Mouse (Mus musculus): ENCODE data around the gene Flt3l. TPM values are rescaled to one million over a fixed set of nuclear protein-coding genes. Genes with fewer than 3 reads are reported as not detected.
"Not testable (repeated sequence)": the region's sequence is repeated elsewhere in the genome, so short reads cannot be mapped to it uniquely, and the experiment has no call there.

Flt3l gene
- 1 to 10 TPM; 2.4 to 5.1 TPM for total RNA-seq (2021)
- long read RNA-seq, experiment 1 = 0 reads
- long read RNA-seq, experiment 2, partial matches to known transcripts = 0 of 2 reads
- long read RNA-seq, experiment 2, other reads (novel, unspliced or antisense) = 1 of 2 reads

DNA sequence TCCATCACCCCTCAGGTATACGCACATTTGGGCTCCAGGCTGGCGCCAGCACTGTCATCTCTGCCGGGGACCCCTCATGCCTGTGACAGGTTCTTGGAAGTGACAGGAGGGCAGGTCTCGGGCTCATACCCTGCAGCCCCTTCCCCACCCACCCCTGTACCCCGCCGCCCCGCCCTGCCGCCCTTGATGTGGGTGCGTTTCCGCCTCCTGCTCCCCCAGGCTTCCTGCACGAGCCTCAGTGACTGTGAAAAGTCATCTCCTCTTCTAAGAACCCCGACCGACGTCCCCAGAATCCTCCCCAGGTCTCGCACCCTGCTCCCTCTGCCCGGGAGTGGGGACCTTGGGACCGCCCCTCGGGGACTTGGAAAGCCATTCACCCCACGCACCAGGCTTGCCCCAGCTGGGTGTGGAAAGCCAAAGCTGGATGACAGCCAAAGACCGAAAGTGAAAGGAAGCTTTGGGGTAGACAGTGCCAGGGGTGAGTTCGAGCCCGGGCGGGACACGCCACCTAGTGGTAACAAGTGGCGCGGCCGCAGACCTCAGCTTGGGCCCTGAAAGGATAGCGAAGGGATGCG, at the start of gene Flt3l, which contains the start of gene Gm45713:
Flt3l (minus strand) TSS at position 440 of the 575 bp plus-strand sequence.
Gm45713 (minus strand) TSS at position 239 of the 575 bp plus-strand sequence.
- peak; percentile 88 to 92 for DNase-seq (ENCODE audit: low spot score in 2 of 2)

DNA sequence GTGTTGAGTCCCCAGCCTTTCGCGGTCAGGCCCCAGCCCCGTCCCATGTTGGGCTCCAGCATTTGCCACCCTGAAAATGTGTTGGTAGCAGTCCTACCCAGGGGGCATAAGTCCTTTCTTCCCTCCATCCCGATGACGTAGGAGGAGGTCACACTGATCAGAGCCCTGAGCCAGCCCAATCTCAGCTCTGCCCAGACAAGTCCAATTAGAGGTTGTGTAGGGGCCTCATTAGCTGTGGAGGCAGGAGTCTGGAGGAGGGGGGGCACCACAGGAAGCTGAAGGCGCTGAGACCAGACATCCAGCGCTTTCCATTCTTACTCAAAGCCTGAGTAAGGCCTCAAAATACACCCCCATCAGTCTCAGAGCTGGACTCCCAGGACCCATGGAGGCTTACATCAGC, 49.7 kb upstream of the Flt3l start:
- no peak for DNase-seq (ENCODE audit: low spot score in 2 of 2)

DNA sequence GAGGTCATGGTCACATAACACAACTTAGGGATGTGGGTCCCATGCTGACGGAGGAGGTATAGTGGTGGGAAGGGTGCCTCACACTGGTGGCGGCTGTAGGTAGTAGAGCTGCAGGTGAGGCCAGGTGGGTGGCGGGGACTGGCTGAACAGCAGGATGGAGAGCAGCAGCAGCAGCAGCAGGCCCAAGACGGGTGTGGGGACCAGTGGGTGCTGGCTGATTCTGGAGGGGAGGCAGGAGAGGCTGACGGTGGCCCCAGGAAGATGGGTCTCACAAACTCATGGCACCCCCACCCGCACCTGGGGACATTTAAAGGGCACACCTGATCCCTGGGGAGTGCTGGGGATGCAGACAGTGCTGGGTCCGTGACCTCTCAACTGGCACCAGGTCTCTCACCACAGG, 47.4 kb upstream of the Flt3l start:
- DNase-seq (ENCODE audit: low spot score in 2 of 2) = no peak

DNA sequence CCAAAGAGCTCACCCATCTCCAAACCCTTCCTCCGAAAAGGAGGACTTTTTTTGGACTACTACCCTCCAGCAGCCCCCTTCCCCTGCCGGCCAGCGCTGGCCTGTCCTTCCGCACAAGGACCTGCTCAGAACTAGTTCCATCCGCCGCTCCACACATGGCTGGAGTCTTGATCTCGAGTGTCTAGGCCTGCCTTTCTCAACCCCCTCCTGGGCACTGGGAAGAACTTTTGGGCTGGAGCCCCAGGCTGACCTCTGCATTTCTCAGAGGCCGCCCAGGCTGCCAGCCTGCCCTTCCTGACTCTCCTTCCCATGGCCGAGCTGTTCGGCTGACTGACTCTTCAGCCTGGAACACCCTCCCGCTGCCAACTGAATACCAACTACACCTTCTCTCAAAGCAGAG, 46.4 kb upstream of the Flt3l start:
- no peak for DNase-seq (ENCODE audit: low spot score in 2 of 2)

DNA sequence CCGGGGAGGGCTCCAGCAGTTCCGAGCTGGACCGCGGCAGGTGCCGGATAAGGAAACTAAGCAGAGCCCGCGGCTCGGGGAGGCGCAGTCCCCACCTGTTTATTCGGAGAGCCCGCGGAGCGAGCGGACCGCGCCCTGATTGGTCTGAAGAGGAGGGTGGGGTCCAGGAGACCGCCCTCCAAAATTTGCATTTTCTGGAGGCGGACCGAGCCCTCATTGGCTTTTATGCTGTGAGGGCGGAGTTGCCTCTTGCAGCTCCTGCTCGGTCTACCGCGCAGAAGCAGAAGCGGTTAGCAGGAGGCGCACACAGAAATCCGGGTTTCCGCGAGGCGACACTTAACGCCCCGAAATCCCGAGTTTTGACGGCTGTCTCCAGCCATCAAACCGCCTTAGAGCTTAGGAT, 46.0 kb upstream of the Flt3l start:
- peak; percentile 51 to 79 for DNase-seq (ENCODE audit: low spot score in 2 of 2)

DNA sequence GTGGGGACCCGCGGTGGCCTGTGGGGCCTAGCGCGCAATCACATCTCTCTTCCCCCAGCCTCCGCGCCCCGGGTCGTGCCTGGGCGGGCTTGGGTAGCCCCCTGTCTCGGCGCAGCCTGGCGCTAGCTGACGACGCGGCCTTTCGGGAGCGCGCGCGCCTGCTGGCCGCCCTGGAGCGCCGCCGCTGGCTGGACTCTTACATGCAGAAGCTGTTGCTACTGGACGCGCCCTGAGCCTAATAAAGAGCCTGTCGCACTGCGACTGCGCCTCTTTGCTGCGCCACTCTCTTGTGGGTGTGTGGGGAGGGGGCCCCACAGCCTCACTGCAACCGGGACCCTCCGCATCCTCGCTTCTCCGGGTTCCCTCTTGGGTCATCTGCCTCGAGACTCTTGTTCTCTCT, 45.3 kb upstream of the Flt3l start:
- no peak for DNase-seq (ENCODE audit: low spot score in 2 of 2)

DNA sequence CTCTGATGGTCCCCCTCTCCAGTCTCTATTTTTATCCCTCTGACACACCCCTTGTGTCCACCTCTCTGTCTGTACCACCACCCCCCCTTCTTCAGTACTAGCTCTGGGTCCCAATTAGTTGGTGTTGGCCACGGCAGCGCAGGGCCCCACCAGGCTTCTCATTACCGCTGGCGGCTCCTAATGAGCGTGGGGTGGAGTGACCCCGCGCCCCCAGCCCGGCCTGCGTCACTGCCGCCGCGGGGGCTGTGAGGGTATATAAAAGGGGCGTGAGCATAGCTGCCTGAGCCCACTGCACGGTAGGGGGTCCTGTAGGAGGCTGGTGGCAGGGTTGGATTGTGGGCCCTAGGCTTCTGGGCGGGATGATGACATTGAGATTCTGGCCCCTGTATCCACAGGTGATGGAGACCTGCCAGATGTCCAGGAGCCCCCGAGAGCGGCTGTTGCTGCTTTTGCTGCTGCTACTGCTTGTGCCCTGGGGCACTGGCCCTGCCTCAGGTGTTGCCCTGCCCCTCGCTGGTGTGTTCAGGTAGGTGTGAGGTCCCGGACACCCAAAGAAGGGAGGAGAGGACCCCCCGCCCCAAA, 44.8 kb upstream of the Flt3l start, which contains the start of gene Pth2:
Pth2 (plus strand) TSS at position 100 of the 582 bp plus-strand sequence.
- DNase-seq (ENCODE audit: low spot score in 2 of 2) = no peak

DNA sequence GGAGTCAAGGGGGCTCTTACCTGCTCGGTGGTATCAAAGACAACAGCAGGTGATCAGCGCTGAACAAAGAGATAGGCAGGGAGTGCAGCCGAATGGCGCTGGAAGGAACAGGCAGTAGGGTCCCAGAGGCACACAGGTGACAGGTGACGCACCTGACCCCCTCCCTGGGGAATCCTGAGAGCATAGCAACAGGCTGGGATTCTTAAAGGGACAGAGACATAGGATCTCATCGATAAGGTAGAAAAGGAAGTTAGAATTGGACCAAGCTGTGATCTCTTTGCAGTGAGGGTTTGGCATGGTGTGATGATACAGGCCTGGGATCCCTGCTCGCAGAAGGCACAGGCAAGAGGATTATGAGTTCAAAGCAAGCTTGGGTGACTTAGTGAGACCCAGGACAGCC, 43.2 kb upstream of the Flt3l start, which contains the start of gene Gfy:
Gfy (minus strand) TSS at position 101 of the 400 bp plus-strand sequence.
- DNase-seq (ENCODE audit: low spot score in 2 of 2) = no peak

DNA sequence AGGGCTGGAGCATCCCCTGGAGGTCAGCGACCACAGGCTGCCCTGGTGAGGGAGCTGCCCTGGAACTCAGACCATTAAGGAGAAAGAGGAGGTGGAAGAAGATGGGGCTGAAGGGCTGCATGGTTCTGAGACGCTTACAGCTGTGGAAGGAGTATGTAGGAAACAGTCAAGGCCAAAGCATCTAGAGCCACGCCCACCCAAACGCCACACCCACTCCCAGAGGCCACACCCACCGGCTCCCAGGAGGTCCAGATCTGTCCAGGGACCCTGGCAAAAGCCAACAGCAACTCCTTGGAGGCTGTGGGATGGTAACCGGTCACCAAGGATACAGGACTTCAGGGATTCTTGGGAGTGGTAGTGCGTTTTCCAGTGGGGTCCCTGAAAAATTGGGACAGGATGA, 42.3 kb upstream of the Flt3l start:
- no peak for DNase-seq (ENCODE audit: low spot score in 2 of 2)

DNA sequence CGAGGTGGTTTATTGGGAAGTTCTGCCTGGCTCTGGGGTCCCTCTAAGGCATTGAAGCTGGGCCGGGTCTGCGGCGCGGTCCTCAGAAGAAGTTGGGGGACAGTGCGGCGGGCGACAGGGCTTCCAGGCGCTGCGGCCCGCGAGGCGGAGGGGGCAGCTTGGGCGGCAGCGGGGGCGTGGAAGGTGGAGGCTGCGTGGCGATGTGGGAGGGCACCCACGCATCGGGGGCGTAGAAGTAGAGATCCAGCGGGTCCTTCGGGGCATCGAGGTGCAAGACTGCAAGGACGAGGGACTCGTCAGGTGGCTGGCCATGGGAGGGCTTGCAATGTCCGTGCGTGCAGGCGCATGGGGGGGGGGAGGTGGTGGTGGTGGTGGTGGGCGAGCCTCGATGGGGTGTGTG, 40.1 kb upstream of the Flt3l start:
- no peak for DNase-seq (ENCODE audit: low spot score in 2 of 2)

DNA sequence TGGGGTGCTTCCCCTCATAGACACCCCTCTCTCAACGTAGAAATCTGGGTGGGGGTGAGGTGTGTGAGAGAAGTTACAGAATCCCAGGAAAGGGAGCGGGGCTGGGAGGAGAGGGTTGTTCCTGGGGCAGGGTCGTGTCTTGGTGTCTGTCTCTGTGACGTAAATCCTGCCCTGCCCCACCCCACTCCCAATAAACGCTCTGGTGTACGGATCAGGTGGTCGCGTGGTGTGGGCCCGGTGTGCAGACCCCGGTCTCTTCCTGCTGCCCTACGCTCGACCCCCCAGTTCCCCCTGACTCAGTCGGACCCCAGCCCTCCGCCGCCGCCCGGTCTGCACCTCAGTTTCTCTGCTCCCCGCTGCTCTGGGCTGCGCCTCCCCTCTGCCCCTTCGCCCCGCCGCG, 39.7 kb upstream of the Flt3l start:
- no peak for DNase-seq (ENCODE audit: low spot score in 2 of 2)

DNA sequence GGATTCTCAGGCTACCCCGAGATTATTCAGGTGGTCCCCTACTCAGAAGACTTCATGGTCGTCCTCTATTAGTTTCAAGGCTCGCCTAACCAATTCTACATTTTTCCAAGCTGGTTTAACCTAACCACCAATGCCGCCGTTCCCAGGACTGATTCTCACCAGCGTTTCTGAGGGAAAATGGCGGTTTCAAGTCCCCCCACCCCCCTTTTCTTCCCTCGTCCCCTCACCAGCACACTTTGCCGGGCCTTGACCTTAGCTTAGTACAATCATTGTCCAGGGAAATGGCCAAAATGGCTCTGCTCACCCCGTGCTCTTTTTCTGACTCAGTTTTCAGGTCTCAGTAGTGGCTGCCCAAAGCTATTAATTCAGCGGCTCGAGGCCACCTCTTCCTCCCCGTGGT, 39.2 kb upstream of the Flt3l start:
- no peak for DNase-seq (ENCODE audit: low spot score in 2 of 2)

DNA sequence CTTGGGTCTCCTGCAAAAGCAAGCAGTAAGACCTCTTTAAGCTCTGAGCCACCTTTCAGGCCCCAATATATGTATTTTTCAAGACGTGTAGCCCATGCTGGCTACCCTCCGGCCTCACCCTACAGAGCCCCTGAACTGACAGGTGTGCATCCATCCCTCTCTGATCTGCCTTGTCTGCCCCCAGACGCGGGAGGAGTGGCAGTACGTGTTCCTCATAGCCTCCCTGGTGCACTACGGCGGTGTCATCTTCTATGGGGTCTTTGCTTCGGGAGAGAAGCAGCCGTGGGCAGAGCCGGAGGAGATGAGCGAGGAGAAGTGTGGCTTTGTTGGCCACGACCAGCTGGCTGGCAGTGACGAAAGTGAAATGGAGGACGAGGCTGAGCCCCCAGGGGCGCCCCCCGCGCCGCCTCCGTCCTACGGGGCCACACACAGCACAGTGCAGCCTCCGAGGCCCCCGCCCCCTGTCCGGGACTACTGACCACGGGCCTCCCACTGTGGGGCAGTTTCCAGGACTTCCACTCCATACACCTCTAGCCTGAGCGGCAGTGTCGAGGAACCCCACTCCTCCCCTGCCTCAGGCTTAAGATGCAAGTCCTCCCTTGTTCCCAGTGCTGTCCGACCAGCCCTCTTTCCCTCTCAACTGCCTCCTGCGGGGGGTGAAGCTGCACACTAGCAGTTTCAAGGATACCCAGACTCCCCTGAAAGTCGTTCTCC, 38.5 kb upstream of the Flt3l start:
- DNase-seq (ENCODE audit: low spot score in 2 of 2) = no peak

DNA sequence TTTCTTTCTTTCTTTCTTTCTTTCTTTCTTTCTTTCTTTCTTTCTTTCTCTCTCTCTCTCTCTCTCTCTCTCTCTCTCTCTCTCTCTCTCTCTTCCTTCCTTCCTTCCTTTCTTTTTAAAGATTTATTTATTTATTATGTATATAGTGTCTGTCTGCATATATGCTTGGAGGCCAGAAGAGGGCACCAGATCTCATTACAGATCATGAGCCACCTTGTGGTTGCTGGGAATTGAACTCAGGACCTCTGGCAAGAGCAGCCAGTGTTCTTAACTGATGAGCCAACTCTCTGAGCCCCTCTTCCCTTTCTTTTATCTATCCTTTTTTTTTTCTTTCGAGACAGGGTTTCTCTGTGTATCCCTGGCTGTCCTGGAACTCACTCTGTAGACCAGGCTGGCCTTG, 37.5 kb upstream of the Flt3l start:
- not testable (repeated sequence) for DNase-seq (ENCODE audit: low spot score in 2 of 2)

DNA sequence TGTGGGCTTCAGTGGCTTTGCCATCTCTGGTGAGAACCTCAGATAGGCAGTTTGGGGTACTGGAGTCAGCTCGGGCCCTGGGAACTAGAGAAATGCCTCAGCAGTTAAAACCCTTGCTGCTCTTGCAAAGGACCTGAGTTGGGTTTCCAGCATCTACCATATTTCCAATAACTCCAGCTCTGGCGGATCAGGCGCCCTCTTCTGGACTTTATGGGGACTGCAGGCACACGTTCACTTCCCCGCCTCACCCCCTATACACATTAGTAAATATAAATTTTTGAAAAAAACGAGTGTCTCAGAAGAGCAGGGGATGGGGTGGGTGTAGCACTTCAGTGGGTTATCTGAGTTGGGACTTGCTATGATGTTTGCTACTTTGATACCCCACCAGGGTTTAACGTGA, 36.7 kb upstream of the Flt3l start:
- no peak for DNase-seq (ENCODE audit: low spot score in 2 of 2)

DNA sequence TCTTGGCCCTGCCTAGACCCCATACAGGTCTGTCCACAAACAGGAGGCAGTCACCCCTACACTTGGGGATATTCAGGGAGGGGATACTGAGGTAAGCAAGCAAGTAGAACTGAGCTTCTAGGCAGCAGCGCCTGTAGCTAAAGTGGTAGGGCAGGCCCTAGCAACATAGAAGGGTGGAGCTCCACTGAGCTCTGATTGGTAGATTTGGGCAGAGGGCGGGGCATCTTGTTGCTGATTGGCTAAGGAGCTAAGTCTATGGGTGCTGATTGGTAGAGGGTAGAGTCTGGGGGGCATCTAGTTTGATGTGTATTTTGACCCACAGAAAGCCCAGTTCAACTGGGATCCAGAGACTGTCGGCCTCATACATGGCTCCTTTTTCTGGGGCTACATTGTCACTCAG, 33.3 kb upstream of the Flt3l start:
- DNase-seq (ENCODE audit: low spot score in 2 of 2) = no peak

DNA sequence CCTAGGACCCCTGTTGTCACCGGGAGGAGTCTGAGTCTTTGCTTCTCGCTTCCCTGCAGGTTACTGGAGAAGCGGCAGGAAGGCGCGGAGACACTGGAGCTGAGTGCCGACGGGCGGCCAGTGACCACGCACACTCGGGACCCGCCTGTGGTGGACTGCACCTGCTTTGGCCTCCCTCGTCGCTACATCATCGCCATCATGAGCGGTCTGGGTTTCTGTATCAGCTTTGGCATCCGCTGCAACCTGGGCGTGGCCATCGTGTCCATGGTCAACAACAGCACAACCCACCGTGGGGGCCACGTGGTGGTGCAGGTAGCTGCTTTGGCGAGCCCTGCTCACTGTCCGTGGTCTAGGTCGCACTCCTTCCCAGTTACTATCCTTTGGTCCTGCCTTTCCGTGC, 32.4 kb upstream of the Flt3l start:
- DNase-seq (ENCODE audit: low spot score in 2 of 2) = no peak

DNA sequence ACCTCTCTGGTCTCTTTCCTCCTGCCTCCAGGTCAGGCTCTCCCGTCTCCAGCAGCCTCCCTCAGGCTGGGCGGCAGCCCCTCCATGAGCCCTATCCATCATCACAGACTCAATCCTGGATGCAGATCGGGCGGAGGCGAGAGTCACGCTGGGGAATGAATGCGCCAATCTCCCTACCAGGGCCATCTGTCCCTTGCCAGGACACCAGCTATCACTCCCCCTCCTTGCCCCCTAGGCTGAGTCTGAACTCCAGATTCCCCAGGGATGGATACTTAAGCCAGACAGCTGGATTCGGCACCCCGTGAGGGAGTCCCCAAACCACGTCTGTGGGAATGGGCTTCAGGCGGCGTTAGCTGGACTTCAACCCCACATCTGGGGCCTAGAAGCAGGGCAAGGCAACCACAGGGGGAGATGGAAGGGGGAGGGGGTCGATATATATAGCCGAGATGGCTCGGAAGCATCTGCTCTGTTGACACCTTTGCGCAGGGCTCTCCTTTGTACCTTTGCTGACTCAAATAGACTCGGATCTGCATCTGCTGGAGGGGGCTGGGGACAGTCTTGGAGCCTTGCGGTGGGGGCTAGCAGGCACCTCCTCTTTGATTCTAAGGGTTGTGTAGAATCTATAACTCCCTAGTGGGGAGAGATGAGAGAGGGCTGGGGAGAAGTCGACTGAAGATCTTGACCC, 31.7 kb upstream of the Flt3l start:
- DNase-seq (ENCODE audit: low spot score in 2 of 2) = no peak

DNA sequence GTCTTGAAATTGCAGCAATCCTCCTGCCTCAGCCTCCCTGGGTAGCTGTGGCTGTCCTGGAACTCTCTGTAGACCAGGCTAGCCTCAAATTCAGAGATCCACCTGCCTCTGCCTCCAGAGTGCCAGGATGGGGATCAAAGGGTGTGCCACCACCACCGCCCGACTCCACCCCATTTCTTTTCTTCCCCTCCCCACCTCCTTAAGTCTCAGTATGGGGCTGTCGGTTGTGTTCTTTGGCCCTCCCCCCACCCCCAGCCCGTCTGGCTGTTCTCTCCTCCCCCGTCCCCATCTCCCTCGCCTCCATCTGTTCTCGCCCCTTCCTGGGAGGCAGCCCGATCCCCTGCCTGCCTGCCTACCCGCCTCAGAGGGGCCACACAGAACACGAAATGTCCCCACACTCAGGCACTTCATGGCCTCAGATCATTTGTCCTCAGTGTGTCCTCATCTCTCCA, 30.7 kb upstream of the Flt3l start:
- DNase-seq (ENCODE audit: low spot score in 2 of 2) = no peak

DNA sequence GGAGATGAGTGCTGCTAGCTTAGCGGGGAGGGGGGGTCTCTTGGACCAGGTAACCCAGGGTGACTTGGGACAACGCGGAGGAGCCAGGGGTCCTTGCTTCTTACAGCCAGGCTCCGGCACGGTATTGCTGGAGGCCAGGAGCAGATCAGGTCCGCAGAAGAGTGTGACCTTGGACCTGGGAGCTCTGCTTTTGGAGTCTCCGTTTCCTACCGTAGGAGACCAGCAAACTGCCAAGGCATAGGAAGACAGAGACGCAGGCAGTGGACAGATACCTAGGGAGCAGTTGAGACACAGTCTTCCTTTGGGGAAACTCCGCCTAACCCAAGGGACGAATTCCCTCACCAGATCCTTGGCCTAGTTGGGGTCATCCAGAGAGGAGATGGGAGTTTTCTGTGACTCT, 29.5 kb upstream of the Flt3l start:
- DNase-seq (ENCODE audit: low spot score in 2 of 2) = no peak

DNA sequence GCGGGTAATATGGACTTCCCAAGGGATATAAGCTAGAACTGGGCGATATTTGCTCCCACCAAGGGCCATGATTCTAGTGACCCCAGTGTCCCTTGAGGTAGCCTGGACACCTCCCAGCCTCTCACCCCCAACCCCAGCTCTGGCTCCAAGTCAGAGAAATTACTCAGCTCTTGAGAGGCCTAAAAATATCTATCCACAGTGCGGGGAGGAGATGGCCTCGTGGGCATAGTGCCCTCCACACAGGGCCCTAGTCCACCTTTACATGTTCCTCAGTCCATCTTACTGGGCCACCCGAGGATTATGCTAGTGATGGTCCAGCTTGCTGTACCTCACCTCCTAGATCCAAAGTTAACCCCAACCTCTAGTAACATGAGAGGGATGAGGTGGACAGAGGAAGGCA, 28.6 kb upstream of the Flt3l start:
- DNase-seq (ENCODE audit: low spot score in 2 of 2) = no peak

Measured in gastrocnemius, postnatal 4 days (tissue).